Mouse (Mus musculus): ENCODE measurements around the gene Tagln2.

The Tagln2 gene

DNA sequence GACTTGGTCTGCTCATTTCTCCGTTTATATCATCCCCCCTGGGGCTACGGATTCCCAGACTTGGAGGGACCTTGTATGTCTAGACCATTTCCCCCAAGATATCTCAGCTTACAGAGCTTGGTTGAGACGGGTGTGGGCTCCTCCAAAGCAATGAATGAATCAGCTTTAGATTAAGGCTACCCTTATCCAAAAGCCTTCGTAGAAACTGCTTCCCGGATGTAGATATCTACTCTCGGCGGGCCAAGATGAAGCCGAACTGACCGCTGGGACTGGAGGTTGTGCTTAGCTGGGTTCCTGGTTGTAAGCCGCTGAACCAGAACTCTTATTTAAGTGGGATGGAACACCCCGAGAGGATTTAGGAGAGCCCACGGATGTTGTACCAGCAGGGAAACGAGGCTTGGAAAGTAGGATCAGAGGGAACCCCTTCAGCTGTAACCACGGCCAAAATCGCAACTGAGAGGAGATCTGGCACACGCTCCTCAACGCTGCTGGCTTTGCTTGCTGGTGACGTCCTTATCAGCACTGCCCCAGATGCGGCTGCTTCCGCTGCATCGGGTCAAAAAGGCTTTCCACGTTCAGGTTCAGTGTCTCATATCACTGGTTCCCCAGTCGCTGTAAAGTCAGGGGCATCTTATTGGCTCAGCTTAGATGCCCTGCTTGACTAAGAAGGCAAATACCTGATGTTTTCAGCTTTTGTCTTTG, 26.7 kb downstream of the Tagln2 start:
- DNase-seq (ENCODE audit: low spot score): no peak

DNA sequence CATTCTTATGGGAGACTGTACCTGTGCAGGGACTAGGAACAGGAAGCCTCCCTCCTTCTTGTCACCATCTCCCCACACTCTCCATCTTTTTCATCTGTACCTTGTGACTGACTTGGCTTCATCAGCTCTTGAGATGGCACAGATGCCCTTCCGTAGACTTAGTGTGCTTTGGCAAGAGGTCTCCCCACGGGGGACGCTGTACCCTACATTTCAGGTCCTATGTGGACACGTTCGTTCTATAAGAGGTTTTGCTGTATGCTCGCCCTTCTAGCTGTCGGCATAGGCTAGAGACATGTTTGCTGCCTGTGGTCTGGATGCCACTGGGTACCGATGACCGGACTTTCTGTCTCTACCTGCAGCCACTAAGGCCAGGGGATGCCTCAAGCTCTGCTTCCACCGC, 27.6 kb downstream of the Tagln2 start:
- no peak for DNase-seq (ENCODE audit: low spot score)

DNA sequence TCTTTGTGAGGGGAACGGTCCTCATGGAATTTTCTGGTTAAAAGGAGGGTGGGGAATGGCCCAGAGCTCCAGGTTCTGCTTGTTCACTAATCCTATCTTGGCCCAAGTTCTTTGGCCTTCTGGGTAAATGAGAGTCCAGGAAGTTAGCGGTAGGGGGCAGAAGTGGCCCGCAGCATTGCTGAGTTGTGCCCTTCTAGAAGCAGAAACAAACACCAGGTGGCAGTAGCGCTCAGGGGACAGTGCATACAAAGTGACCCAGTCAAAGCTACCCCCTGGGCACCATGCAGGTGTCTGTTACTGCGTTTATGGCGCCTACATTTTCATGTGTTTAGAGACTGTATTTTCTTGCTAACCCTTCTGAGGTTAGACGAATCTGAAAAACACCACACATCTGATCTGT, 28.9 kb downstream of the Tagln2 start:
- DNase-seq (ENCODE audit: low spot score): peak; percentile 93

DNA sequence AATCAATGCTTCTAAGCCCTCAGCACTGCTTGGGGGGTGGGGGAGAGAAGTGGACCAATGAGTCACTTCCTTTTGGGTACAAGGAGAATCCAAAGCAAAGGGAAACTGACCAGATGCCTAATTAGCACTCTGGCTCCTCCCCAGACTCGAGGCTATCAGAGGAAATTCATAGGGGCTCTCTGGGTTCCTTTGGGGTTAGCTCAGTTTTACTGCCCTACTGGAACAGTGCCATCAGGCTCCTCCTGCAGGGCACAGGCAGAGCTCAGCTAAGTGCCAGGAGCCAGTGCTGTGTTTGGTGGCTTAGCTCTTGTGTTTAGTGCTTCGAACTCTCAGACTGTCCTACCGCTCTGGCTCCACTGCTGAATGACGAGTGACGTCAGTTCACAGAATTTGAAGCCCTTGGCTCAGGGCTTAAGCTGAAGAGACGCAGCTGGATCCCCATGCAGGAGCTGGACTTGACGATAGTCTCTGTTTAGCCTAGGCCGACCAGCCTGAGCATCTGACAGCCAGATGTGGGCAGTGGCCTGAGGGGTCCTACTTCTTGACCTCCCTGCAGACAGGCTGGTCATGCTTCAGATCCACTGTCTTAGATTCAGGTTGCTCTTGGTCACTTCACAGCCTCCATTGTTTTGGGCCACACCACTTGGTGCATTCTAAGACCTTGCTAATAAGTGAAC, 30.8 kb downstream of the Tagln2 start:
- DNase-seq (ENCODE audit: low spot score): no peak

DNA sequence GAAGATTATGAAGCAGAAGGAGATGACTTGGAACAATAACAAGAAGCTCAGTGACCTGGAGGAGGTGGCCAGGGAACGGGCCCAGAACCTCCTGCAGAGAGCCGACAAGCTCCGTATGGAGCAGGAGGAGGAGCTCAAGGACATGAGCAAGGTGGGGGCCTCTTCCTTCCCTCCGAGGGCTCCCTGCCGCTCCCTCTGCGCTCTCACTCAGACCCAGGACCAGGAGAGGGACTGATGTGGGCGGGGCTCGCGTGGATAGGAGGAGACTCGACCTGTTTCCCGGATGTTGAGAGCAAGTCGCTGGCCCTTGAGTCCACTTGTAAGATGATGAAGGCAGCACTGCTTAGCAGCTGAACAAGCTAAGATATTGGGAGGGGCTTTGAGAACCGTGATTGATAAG, 32.7 kb downstream of the Tagln2 start:
- DNase-seq (ENCODE audit: low spot score): no peak

DNA sequence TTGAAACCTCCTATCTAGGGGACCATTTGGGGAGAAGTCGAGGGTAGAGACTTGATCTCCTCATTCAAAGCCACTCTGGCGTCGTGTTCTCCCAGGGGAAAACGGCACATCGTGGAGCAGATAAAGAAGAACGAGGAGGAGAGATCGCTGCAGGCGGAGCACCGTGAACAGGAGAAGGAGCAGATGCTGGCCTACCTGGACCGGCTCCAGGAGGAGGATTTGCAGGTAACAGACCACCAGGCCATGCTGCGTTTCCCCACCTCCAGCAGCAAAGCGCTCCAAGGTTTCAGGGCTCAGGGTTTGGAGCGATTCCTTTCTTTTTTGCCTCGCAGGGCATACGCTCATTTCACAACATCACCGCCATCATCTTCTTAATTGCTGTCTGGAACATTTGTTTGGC, 35.3 kb downstream of the Tagln2 start:
- no peak for DNase-seq (ENCODE audit: low spot score)

DNA sequence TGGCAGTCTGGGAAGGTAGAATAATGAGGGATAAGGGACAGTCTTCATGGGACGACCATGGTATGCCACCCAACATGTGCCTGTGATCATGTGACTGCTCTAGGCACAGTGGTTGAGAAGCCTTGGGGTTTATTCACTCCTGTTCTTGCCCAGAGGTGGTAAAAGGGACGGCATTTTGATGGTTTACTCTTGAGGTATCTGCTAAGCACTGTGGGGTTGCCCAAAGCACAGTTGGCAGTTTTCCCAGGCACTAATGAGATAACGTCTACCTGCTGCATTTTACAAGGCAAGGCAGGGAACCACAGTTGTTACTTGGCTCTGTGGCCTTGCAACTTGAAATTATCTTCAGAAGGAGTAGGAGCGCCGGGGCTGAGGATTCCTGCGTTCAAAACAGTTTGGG, 40.0 kb downstream of the Tagln2 start:
- no peak for DNase-seq (ENCODE audit: low spot score)

DNA sequence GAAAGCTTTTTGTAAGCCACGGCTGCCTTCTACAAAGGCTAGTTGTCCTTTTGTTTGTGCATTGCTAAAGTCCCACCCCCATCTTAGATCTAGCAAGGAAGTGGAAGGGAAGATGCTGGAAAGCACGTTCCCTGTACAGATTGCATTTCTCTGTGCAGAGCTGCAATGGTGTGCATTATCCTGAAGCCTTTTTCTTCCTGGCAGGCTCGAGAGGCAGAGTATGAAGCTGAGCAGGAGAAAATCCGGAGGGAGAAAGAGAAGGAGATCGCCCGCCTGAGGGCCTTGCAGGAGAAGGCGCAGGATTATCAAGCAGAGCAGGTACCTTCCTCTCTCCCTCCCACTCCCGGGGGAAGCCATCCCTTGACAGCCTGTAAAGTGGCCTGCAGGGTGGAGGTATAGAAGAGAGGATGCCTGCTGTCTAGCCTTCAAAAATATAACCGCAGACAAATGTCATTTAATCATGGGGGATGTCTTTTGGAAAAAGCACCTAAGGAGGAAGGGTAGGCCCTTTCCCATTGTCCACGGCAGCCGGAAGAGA, 40.5 kb downstream of the Tagln2 start:
- no peak for DNase-seq (ENCODE audit: low spot score)

DNA sequence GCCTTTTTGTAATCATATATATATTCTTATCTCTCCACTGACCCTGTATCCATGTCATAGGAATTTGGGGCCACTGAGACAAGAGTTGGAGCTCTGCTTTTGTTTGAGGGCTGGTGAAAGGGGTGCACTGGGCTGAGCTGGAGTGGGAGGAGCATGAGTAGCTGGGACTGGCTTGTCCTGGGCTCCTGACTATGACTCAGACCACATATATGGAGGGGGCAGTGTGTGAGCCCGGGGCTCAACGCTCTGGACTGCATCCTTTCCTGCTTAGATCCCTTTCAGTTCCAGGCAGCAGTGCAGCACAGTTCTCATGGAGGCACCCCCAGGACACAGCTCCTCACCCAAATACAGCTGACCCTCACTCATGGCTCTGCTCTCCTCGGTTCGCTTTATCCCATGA, 46.2 kb downstream of the Tagln2 start:
- no peak for DNase-seq (ENCODE audit: low spot score)

DNA sequence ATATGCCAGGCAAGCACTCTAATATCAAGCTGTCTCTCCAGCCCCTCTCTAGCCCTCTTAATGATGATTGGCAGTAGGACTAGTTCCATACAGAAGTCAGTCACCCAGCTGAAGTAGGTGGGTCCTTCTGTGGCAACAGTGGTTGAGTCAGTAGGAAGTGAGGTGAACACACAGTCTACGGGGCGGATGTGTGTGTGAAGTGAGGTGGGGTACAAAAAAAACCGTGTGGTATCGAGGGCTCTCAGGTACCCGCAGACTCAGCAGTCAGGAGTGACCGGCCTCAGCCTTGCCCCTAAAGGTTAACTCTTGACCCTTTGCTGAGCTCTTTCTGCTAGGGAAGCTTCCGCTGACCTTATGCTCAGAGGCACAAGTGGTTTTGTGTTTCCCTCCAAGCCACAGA, 48.7 kb downstream of the Tagln2 start:
- DNase-seq (ENCODE audit: low spot score): no peak

DNA sequence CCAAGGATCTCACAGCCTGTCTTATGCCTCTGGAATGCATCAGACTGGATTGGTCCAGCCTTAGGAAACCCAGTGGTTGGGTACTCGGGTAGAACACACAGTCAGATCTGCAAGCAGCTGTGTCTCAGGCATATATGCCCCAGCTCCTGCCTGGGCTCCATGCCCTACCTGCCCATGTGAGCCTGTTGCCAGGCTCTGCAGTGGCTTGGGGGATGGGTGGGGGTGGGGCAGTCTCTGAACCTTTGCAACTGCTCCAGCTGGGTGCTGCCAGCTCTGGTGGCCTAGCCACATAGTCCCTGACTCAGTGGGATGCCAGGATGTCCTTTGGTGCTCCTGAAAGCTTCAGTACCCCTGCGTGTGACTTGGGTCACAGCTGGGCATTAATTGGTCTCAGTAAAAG, 49.5 kb downstream of the Tagln2 start:
- no peak for DNase-seq (ENCODE audit: low spot score)

DNA sequence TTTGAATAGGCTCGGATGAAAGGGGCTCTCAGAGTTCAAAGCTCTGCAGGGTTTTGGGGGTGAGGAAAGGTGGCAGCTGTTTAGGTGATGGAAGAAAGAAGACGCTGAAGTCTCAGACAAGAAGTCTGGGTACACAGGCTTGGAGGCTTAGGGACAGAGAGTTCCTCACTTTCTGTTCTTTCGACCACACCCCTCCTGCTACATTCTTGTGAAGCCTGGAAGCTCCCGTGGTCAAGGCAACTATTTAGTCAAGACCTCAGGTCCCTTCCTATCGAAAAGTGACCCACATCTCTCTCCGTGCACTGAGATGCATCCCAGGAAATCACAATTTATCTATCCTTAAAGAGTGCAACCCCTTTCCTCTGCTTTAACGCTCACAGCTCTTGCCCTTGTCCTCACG, 49.9 kb downstream of the Tagln2 start:
- no peak for DNase-seq (ENCODE audit: low spot score)

DNA sequence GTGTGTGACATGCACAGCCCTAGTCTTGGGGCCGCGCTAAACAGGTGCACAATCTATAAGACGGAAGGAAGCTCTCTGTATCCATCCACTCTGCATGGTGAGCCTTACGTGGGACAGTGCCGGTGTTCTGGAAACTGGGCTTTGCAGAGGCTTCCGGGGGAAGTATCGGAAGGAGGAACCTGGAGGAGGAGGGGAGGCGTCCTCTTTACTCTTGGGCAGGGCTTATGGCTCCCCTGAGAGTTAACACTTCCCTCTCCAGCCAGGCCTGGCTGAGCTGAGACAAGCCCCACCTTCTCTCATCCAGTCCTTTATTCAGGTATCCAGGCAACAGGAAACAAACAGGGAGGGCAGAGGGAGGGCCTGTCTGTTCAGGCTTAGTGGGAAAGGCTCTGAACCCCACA, 50.7 kb downstream of the Tagln2 start:
- DNase-seq (ENCODE audit: low spot score): peak; percentile 54

DNA sequence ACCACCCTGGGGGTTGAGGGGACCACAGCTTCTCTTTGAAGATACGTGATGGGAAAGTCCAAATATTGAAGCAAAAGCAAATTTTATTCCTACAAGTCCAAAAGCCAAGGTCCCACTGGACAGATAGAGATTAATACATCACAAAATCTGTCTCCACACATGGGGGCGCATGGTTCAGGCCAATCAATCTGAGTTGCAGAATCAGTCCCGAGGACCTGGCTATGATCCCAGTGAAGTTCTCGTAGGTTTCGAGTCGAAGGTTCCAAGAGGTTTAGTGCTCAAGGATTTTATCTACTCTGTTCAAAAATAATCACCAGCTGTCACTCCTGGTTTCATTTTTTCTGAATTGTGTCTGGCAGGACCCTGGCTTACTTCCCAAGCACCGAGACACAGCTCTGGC, 51.2 kb downstream of the Tagln2 start:
- DNase-seq (ENCODE audit: low spot score): no peak

DNA sequence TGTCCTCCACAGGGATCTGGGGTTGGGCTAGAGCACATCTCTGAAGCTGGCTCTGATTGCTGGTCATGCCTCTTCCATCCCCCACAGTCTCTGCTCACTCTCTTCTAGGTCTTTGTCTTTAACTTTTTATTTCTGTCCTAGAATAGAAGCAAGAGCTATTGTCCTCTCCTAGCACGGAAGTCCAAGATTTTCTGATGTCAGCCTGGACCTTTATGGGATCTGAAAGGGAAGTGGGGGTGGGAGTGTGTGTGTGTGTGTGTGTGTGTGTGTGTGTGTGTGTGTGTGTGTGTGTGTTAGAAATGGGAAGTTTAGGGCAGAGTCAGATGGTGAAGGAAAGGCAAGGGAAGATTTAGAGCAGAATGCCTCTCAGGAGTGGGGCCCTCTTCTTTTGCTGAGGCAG, 52.8 kb downstream of the Tagln2 start:
- no peak for DNase-seq (ENCODE audit: low spot score)

DNA sequence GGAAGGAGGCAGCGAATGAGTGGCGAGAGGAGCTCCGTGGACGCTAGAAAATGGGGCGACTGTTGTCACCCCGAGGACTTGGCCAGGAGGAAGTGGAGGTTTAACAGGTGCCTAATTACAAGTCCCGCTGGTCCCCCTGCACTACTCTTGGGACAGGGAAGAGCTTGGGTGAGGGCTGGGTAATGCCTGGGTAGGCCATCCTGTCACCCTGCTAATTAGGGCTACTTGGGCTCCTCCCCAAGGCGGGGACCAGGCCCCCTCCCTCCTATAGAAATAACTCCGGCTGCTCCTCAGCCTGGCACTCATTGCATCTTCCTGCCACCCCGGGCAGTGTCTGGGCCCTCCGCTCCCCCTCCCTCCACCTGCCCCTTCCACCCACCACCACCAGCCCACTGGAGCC, 55.8 kb downstream of the Tagln2 start, which contains the start of gene Vsig8:
Gene Vsig8, plus strand, starts transcription at position 301 of the 400 bp plus-strand sequence.
- DNase-seq (ENCODE audit: low spot score): no peak

Data from layer of hippocampus, adult 11-12 months (tissue).